ENCODE assay signal across 14 mouse cellular contexts in the genomic region with DNA sequence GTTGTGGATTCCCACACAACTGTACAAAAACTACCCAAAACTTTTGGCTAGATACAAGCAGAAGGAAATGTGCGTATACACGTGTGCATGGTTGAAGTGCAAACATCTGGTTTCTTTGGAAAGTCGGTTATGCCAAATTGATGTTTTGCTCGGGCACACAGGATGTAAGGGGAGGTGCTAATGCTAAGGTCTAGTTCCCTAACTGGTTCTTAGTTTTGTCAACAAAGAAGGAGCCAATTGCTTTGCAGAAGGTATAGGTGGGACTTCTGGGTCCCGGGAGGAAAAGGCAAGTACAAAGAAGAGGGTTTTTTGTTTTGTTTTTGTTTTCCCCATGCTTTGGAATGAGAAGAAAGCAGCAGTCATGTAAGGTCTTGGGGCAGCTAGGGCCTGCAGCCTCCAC. TPM values are rescaled to one million over a fixed set of nuclear protein-coding genes. Genes with fewer than 3 reads are reported as not detected.
DNase-seq lines count a peak whose midpoint lies in the region; ATAC-seq lines count a peak whose summit lies in the region.
"Had no signal": no experiment of that assay in that cellular context is flagged by ENCODE, and none has a peak within 500 bp of the region (broad histone marks: within the 10 kb centered on the region; RNA-seq: fewer than 3 reads in every experiment).

No protein-coding gene starts in this region.

- H3K4me3 ChIP-seq in kidney, embryonic 15.5 days (replicated peaks) = no peak overlapping the region
- H3K4me3 ChIP-seq in hindbrain, embryonic 10.5 days = no peak overlapping the region
- H3K4me3 ChIP-seq: heart, embryonic 13.5 days; limb, embryonic 15.5 days; lung, embryonic 15.5 days; midbrain, embryonic 13.5 days; neural tube, embryonic 12.5 days had no signal

- H3K9me3 ChIP-seq in kidney, embryonic 15.5 days (replicated peaks) = no peaks in the 10 kb centered on the region
- no peaks in the 10 kb centered on the region for H3K9me3 ChIP-seq in hindbrain, embryonic 10.5 days
- H3K9me3 ChIP-seq: heart, embryonic 13.5 days; limb, embryonic 15.5 days; lung, embryonic 15.5 days; midbrain, embryonic 13.5 days; neural tube, embryonic 12.5 days had no signal

- ATAC-seq in kidney, embryonic 15.5 days (replicated peaks; ENCODE audit: low FRiP score) = no peak
- peak; percentile 70 for ATAC-seq in CD4-positive, CD25-positive, alpha-beta regulatory T cell, adult 4 months
- peak; percentile 92 for ATAC-seq in granulocyte monocyte progenitor cell, adult 5-6 weeks (replicated peaks; ENCODE audit: poor library complexity, severe bottlenecking)
- ATAC-seq: midbrain, embryonic 13.5 days had no signal

- WGBS in kidney, embryonic 15.5 days = 79% methylated on average over 5 of the region's 5 CpGs
- WGBS in hindbrain, embryonic 10.5 days = 85% methylated on average over 5 of the region's 5 CpGs

- H3K27me3 ChIP-seq in kidney, embryonic 15.5 days = no peaks in the 10 kb centered on the region
- no peaks in the 10 kb centered on the region for H3K27me3 ChIP-seq in hindbrain, embryonic 10.5 days (ENCODE audit: insufficient read depth, poor library complexity, severe bottlenecking)
- H3K27me3 ChIP-seq: heart, embryonic 13.5 days; limb, embryonic 15.5 days; lung, embryonic 15.5 days; midbrain, embryonic 13.5 days; neural tube, embryonic 12.5 days had no signal

- peak; percentile 23 for DNase-seq in kidney, adult 9 months
- peak; percentile 80 for DNase-seq in thymus, postnatal 0 days (ENCODE audit: low spot score)
- no peak for DNase-seq in hindbrain, embryonic 10.5 days (ENCODE audit: low spot score)
- DNase-seq in testis, postnatal 14 days (ENCODE audit: low spot score) = no peak
- DNase-seq in lung, postnatal 14 days = no peak
- DNase-seq: adrenal gland, adult 8-10 months had no signal

- H3K36me3 ChIP-seq in kidney, embryonic 15.5 days = peaks cover 85% of the 10 kb centered on the region
- H3K36me3 ChIP-seq in hindbrain, embryonic 10.5 days = peaks cover 88% of the 10 kb centered on the region

- H3K4me1 ChIP-seq in kidney, embryonic 15.5 days = no peaks in the 10 kb centered on the region
- no peaks in the 10 kb centered on the region for H3K4me1 ChIP-seq in hindbrain, embryonic 10.5 days (replicated peaks)
- H3K4me1 ChIP-seq: heart, embryonic 13.5 days; limb, embryonic 15.5 days; lung, embryonic 15.5 days; midbrain, embryonic 13.5 days; neural tube, embryonic 12.5 days had no signal

- no peak overlapping the region for H3K9ac ChIP-seq in kidney, embryonic 15.5 days
- H3K9ac ChIP-seq: heart, embryonic 13.5 days; limb, embryonic 15.5 days; lung, embryonic 15.5 days; midbrain, embryonic 13.5 days; neural tube, embryonic 12.5 days had no signal

- H3K27ac ChIP-seq in kidney, embryonic 15.5 days = no peak overlapping the region
- no peak overlapping the region for H3K27ac ChIP-seq in hindbrain, embryonic 10.5 days
- H3K27ac ChIP-seq: heart, embryonic 13.5 days; limb, embryonic 15.5 days; lung, embryonic 15.5 days; midbrain, embryonic 13.5 days; neural tube, embryonic 12.5 days had no signal

- H3K4me2 ChIP-seq in kidney, embryonic 15.5 days = no peak overlapping the region
- H3K4me2 ChIP-seq: heart, embryonic 13.5 days; limb, embryonic 15.5 days; lung, embryonic 15.5 days; midbrain, embryonic 13.5 days; neural tube, embryonic 12.5 days had no signal

RNA-seq across cellular contexts. Expression of gene Zfp746, which starts 13.1 kb away (rescaled TPM):
- polyA plus RNA-seq in kidney, embryonic 15.5 days (2015; fragmentation: Nextera tagmentation; extraction: Ambion mirVana) = 19.1 and 24.0 TPM in 2 replicates
- polyA plus RNA-seq in CD4-positive, CD25-positive, alpha-beta regulatory T cell, adult 4 months (2017; shearing (Covaris generic)) = 10 to 100 TPM in 1 of 2 experiments, 1 to 10 TPM in 1; 5.0 to 10.1 TPM
- 20.3 and 26.2 TPM in 2 replicates for total RNA-seq in granulocyte monocyte progenitor cell, adult 5-6 weeks (2014; fragmentation: Nextera tagmentation)
- total RNA-seq in granulocyte monocyte progenitor cell, adult 5-6 weeks (2017) = 18.1 and 23.0 TPM in 2 replicates
- 17.3 and 21.3 TPM in 2 replicates for polyA plus RNA-seq in thymus, postnatal 0 days (2015; fragmentation: Nextera tagmentation; extraction: Ambion mirVana)
- polyA plus RNA-seq in hindbrain, embryonic 10.5 days (2016; fragmentation: Nextera tagmentation; extraction: Ambion mirVana) = 20.9 and 24.5 TPM in 2 replicates

RNA-seq across cellular contexts. Expression of gene Zfp777, which starts 24.6 kb away (rescaled TPM):
- polyA plus RNA-seq in kidney, embryonic 15.5 days (2015; fragmentation: Nextera tagmentation; extraction: Ambion mirVana) = 8.9 and 9.8 TPM in 2 replicates
- 1 to 10 TPM; 3.1 to 5.3 TPM for polyA plus RNA-seq in CD4-positive, CD25-positive, alpha-beta regulatory T cell, adult 4 months (2017; shearing (Covaris generic))
- total RNA-seq in granulocyte monocyte progenitor cell, adult 5-6 weeks (2014; fragmentation: Nextera tagmentation) = 22.2 and 22.8 TPM in 2 replicates
- total RNA-seq in granulocyte monocyte progenitor cell, adult 5-6 weeks (2017) = 37.6 and 40.1 TPM in 2 replicates
- polyA plus RNA-seq in thymus, postnatal 0 days (2015; fragmentation: Nextera tagmentation; extraction: Ambion mirVana) = 6.1 and 7.5 TPM in 2 replicates
- 13.0 and 13.5 TPM in 2 replicates for polyA plus RNA-seq in hindbrain, embryonic 10.5 days (2016; fragmentation: Nextera tagmentation; extraction: Ambion mirVana)

Comparison
In these comparisons a context has a peak if more than half of its experiments do, and no peak if none do; other contexts are left out.
1. DNase-seq: peak in kidney, adult 9 months (single experiment) and thymus, postnatal 0 days (single experiment); none in hindbrain, embryonic 10.5 days (single experiment), testis, postnatal 14 days (single experiment) and lung, postnatal 14 days (single experiment).